Mouse (Mus musculus) ES-E14 (cell line): ENCODE measurements around the gene Myl9.

ENCODE experiments used
- CHD2 ChIP-seq: IDR thresholded peaks from 2 replicates; pipeline ENCODE4 v1.6.1; 2014; ENCODE audit warnings: mild to moderate bottlenecking, low read depth, low read length, inconsistent platforms
- HCFC1 ChIP-seq: IDR thresholded peaks from 2 replicates; pipeline ENCODE4 v1.6.1; 2012; ENCODE audit warnings: low read length, inconsistent platforms, borderline replicate concordance; ENCODE audit not compliant: insufficient read depth
- MAFK ChIP-seq: IDR thresholded peaks from 2 replicates; pipeline ENCODE4 v1.6.1; 2014; ENCODE audit warnings: mild to moderate bottlenecking, low read depth, low read length, inconsistent platforms; ENCODE audit not compliant: insufficient read depth
- ZC3H11A ChIP-seq: IDR thresholded peaks from 2 replicates; pipeline ENCODE4 v1.6.1; 2012; ENCODE audit warnings: low read depth, mild to moderate bottlenecking, inconsistent platforms, low read length, borderline replicate concordance

DNA sequence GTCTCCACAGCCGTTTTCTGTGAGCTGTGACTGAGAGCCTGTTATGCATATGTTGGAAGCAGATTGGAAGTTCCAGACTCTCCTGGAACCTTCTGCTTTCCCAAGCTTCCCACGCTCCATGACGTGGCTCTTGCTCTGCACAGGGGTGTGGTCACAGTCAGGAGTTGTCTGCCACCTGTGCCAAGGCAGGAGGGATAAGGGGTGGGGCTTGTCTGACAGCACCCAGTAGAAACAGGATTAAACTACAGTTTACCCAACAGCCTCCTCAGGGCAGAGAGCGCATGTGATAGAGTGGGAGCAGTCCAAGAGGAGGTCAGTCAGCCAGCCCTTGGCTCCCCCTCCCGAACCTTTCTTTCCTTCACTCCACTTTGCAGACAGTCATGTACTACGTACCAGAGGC, 43.1 kb upstream of the Myl9 start:
- TF ChIP-seq CHD2 (no peak), HCFC1 (no peak), MAFK (no peak), ZC3H11A (no peak)
